Mouse (Mus musculus): ENCODE results near the gene Cgas.
A peak's percentile ranks its signal among the peaks of the same experiment; 100 is the strongest.
"Not testable (repeated sequence)": the region's sequence is repeated elsewhere in the genome, so short reads cannot be mapped to it uniquely, and the experiment has no call there.

Gene Cgas

GRCm38 (mm10) chr9:78442579-78443392, at the start of gene Cgas:
Gene Cgas (minus strand): TSS chr9:78443237.
- DNase-seq (ENCODE audit: low spot score): peak; percentile 57

- DNase-seq (ENCODE audit: low spot score): no peak
Observed at GRCm38 (mm10) chr9:78492254-78492653, 49.2 kb upstream of the Cgas start.

- no peak for DNase-seq (ENCODE audit: low spot score)
Observed at GRCm38 (mm10) chr9:78491169-78491568, 48.1 kb upstream of the Cgas start.

- peak; percentile 55 for DNase-seq (ENCODE audit: low spot score)
Observed at GRCm38 (mm10) chr9:78488890-78489420, 45.9 kb upstream of the Cgas start, which contains the start of gene Eef1a1. Gene Eef1a1 (minus strand): TSS chr9:78489151.

- DNase-seq (ENCODE audit: low spot score): not testable (repeated sequence)
Observed at GRCm38 (mm10) chr9:78488021-78488420, 45.0 kb upstream of the Cgas start.

- no peak for DNase-seq (ENCODE audit: low spot score)
Observed at GRCm38 (mm10) chr9:78484660-78485059, 41.6 kb upstream of the Cgas start.

GRCm38 (mm10) chr9:78482386-78482785, 39.3 kb upstream of the Cgas start:
- no peak for DNase-seq (ENCODE audit: low spot score)

GRCm38 (mm10) chr9:78481423-78482331, 38.6 kb upstream of the Cgas start:
- DNase-seq (ENCODE audit: low spot score): peak; percentile 99

GRCm38 (mm10) chr9:78480706-78481358, 37.8 kb upstream of the Cgas start:
- peak; percentile 74 for DNase-seq (ENCODE audit: low spot score)

- DNase-seq (ENCODE audit: low spot score): not testable (repeated sequence)
Observed at GRCm38 (mm10) chr9:78480227-78480626, 37.2 kb upstream of the Cgas start.

GRCm38 (mm10) chr9:78479308-78479707, 36.3 kb upstream of the Cgas start:
- DNase-seq (ENCODE audit: low spot score): not testable (repeated sequence)

GRCm38 (mm10) chr9:78478009-78478605, 35.1 kb upstream of the Cgas start:
- not testable (repeated sequence) for DNase-seq (ENCODE audit: low spot score)

GRCm38 (mm10) chr9:78477021-78477551, 34.0 kb upstream of the Cgas start:
- DNase-seq (ENCODE audit: low spot score): peak; percentile 79

GRCm38 (mm10) chr9:78476531-78477020, 33.5 kb upstream of the Cgas start:
- DNase-seq (ENCODE audit: low spot score): peak; percentile 65

GRCm38 (mm10) chr9:78475873-78476272, 32.8 kb upstream of the Cgas start:
- peak; percentile 37 for DNase-seq (ENCODE audit: low spot score)

- DNase-seq (ENCODE audit: low spot score): no peak
Observed at GRCm38 (mm10) chr9:78475383-78475780, 32.3 kb upstream of the Cgas start.

- no peak for DNase-seq (ENCODE audit: low spot score)
Observed at GRCm38 (mm10) chr9:78474771-78475382, 31.8 kb upstream of the Cgas start.

GRCm38 (mm10) chr9:78474270-78474669, 31.2 kb upstream of the Cgas start:
- DNase-seq (ENCODE audit: low spot score): no peak

GRCm38 (mm10) chr9:78473588-78473987, 30.6 kb upstream of the Cgas start:
- DNase-seq (ENCODE audit: low spot score): no peak

- DNase-seq (ENCODE audit: low spot score): no peak
Observed at GRCm38 (mm10) chr9:78465725-78466124, 22.7 kb upstream of the Cgas start.

GRCm38 (mm10) chr9:78463337-78463736, 20.3 kb upstream of the Cgas start:
- DNase-seq (ENCODE audit: low spot score): no peak
